Mouse (Mus musculus): ENCODE results near the gene Sirt4. TPM values are rescaled to one million over a fixed set of nuclear protein-coding genes. Genes with fewer than 3 reads are reported as not detected.

Sirt4 gene
- polyA plus RNA-seq, 1 experiment, result 34.6 TPM

- no peak overlapping the region for H3K27ac ChIP-seq (ENCODE audit: control insufficient read depth, insufficient read depth, low read depth, low read length)
- H3K4me1 ChIP-seq (ENCODE audit: control insufficient read depth, insufficient read depth, low read length), result peaks cover 20% of the 10 kb centered on the region
- no peak for TF ChIP-seq POLR2A (IDR thresholded peaks at IDR 0.05; ENCODE audit: control insufficient read depth, low read depth, low read length)
- H3K36me3 ChIP-seq (ENCODE audit: control insufficient read depth, insufficient read depth, low read length), result no peaks in the 10 kb centered on the region
- H3K4me3 ChIP-seq (ENCODE audit: control insufficient read depth, low read depth, low read length), result peak overlapping the region; percentile 65
- peaks cover 6% of the 10 kb centered on the region; the same call in 1 of the 2 replicates for H3K27me3 ChIP-seq (ENCODE audit: control insufficient read depth, insufficient read depth, low read length)
These were observed 1.1 kb upstream of the Sirt4 start for GRCm38 (mm10) chr5:115485489-115486205.

- TF ChIP-seq CTCF (IDR thresholded peaks at IDR 0.05; ENCODE audit: control insufficient read depth, insufficient read depth, insufficient replicate concordance, low read depth, low read length) (no peak), POLR2A (IDR thresholded peaks at IDR 0.05; ENCODE audit: control insufficient read depth, low read depth, low read length) (no peak)
- Histone ChIP-seq H3K27me3 (ENCODE audit: control insufficient read depth, insufficient read depth, low read length) (peaks cover 6% of the 10 kb centered on the region; the same call in 1 of the 2 replicates), H3K27ac (ENCODE audit: control insufficient read depth, insufficient read depth, low read depth, low read length) (no peak overlapping the region), H3K36me3 (ENCODE audit: control insufficient read depth, insufficient read depth, low read length) (no peaks in the 10 kb centered on the region), H3K4me3 (ENCODE audit: control insufficient read depth, low read depth, low read length) (peak overlapping the region; percentile 93), H3K4me1 (ENCODE audit: control insufficient read depth, insufficient read depth, low read length) (peaks cover 22% of the 10 kb centered on the region)
These were observed 471 bp upstream of the Sirt4 start for GRCm38 (mm10) chr5:115484996-115485395.

- H3K36me3 ChIP-seq (ENCODE audit: control insufficient read depth, insufficient read depth, low read length), result no peaks in the 10 kb centered on the region
- peaks cover 28% of the 10 kb centered on the region for H3K4me1 ChIP-seq (ENCODE audit: control insufficient read depth, insufficient read depth, low read length)
- TF ChIP-seq CTCF (IDR thresholded peaks at IDR 0.05; ENCODE audit: control insufficient read depth, insufficient read depth, insufficient replicate concordance, low read depth, low read length) (no peak), POLR2A (IDR thresholded peaks at IDR 0.05; ENCODE audit: control insufficient read depth, low read depth, low read length) (no peak)
- H3K27me3 ChIP-seq (ENCODE audit: control insufficient read depth, insufficient read depth, low read length), result peaks cover 6% of the 10 kb centered on the region; the same call in 1 of the 2 replicates
- no peak overlapping the region for H3K27ac ChIP-seq (ENCODE audit: control insufficient read depth, insufficient read depth, low read depth, low read length)
- peak overlapping the region; percentile 82 for H3K4me3 ChIP-seq (ENCODE audit: control insufficient read depth, low read depth, low read length)
These were observed 1.1 kb downstream of the Sirt4 start for GRCm38 (mm10) chr5:115483385-115483784.

DNA sequence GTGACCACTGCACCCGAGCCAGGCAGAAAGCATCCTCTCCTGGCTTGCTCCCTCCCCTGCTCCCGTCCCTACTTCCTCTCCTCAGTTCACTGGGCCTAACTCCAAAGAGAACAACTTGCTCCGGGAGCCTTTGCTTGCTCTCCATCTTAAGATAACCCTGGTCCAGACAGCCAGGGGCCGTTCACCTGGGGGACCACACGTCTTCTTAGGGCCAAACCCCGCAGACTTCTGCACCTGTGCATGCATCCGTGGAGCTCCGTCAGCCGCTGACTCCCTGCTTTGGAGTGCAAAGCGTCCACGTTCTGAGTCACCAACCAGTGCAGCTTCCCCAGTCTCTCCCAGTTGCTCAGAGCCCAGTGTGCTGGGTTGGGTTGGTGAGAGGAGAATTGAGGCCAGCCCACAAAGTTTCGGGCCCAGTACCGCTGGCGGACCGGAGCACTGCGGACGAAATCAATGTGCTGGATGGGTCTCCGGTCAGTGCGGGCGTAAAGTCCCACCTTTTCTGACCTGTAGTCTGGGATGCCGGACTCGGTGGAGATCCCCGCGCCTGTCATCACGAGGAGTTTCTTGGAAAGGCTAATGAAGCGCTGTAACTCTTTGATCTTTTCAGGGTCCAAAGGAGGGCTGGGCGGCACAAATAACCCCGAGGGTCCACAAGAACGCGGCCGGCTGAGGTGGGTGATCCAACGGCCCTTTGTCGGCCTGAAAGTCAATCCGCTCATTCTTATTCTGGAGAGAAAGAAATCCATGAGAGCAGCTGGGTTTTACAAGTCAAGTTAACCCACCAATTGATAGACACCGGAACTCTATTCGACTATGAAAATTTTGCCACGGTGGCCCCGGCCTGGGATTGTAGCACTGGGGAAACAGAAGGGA, 1.9 kb downstream of the Sirt4 start:
- H3K27ac ChIP-seq (ENCODE audit: control insufficient read depth, insufficient read depth, low read depth, low read length), result no peak overlapping the region
- TF ChIP-seq CTCF (IDR thresholded peaks at IDR 0.05; ENCODE audit: control insufficient read depth, insufficient read depth, insufficient replicate concordance, low read depth, low read length), result no peak
- TF ChIP-seq POLR2A (IDR thresholded peaks at IDR 0.05; ENCODE audit: control insufficient read depth, low read depth, low read length), result no peak
- peaks cover 6% of the 10 kb centered on the region; the same call in 1 of the 2 replicates for H3K27me3 ChIP-seq (ENCODE audit: control insufficient read depth, insufficient read depth, low read length)
- H3K36me3 ChIP-seq (ENCODE audit: control insufficient read depth, insufficient read depth, low read length), result no peaks in the 10 kb centered on the region
- peaks cover 28% of the 10 kb centered on the region for H3K4me1 ChIP-seq (ENCODE audit: control insufficient read depth, insufficient read depth, low read length)
- H3K4me3 ChIP-seq (ENCODE audit: control insufficient read depth, low read depth, low read length), result peak overlapping the region; percentile 82

- TF ChIP-seq CTCF (IDR thresholded peaks at IDR 0.05; ENCODE audit: control insufficient read depth, insufficient read depth, insufficient replicate concordance, low read depth, low read length) (no peak), POLR2A (IDR thresholded peaks at IDR 0.05; ENCODE audit: control insufficient read depth, low read depth, low read length) (no peak)
These were observed 4.4 kb downstream of the Sirt4 start for GRCm38 (mm10) chr5:115480101-115480500.

GRCm38 (mm10) chr5:115479561-115479960, 5.0 kb downstream of the Sirt4 start:
- Histone ChIP-seq H3K4me3 (ENCODE audit: control insufficient read depth, low read depth, low read length) (peak overlapping the region; percentile 47), H3K36me3 (ENCODE audit: control insufficient read depth, insufficient read depth, low read length) (no peaks in the 10 kb centered on the region), H3K27ac (ENCODE audit: control insufficient read depth, insufficient read depth, low read depth, low read length) (no peak overlapping the region), H3K4me1 (ENCODE audit: control insufficient read depth, insufficient read depth, low read length) (peaks cover 42% of the 10 kb centered on the region), H3K27me3 (ENCODE audit: control insufficient read depth, insufficient read depth, low read length) (peaks cover 6% of the 10 kb centered on the region; the same call in 1 of the 2 replicates)
- TF ChIP-seq CTCF (IDR thresholded peaks at IDR 0.05; ENCODE audit: control insufficient read depth, insufficient read depth, insufficient replicate concordance, low read depth, low read length), result no peak
- no peak for TF ChIP-seq POLR2A (IDR thresholded peaks at IDR 0.05; ENCODE audit: control insufficient read depth, low read depth, low read length)

More at GRCm38 (mm10) chr5:115480101-115480500, 4.4 kb downstream of the Sirt4 start:
- Histone ChIP-seq H3K27me3 (ENCODE audit: control insufficient read depth, insufficient read depth, low read length) (peaks cover 6% of the 10 kb centered on the region; the same call in 1 of the 2 replicates), H3K36me3 (ENCODE audit: control insufficient read depth, insufficient read depth, low read length) (no peaks in the 10 kb centered on the region), H3K27ac (ENCODE audit: control insufficient read depth, insufficient read depth, low read depth, low read length) (no peak overlapping the region), H3K4me1 (ENCODE audit: control insufficient read depth, insufficient read depth, low read length) (peaks cover 38% of the 10 kb centered on the region), H3K4me3 (ENCODE audit: control insufficient read depth, low read depth, low read length) (peak overlapping the region; percentile 85)

- TF ChIP-seq CTCF (IDR thresholded peaks at IDR 0.05; ENCODE audit: control insufficient read depth, insufficient read depth, insufficient replicate concordance, low read depth, low read length), result no peak
- no peak for TF ChIP-seq POLR2A (IDR thresholded peaks at IDR 0.05; ENCODE audit: control insufficient read depth, low read depth, low read length)
- H3K4me3 ChIP-seq (ENCODE audit: control insufficient read depth, low read depth, low read length), result peak overlapping the region; percentile 74
- H3K36me3 ChIP-seq (ENCODE audit: control insufficient read depth, insufficient read depth, low read length), result no peaks in the 10 kb centered on the region
- H3K27ac ChIP-seq (ENCODE audit: control insufficient read depth, insufficient read depth, low read depth, low read length), result no peak overlapping the region
- H3K27me3 ChIP-seq (ENCODE audit: control insufficient read depth, insufficient read depth, low read length), result no peaks in the 10 kb centered on the region; the same call in 1 of the 2 replicates
- H3K4me1 ChIP-seq (ENCODE audit: control insufficient read depth, insufficient read depth, low read length), result peaks cover 32% of the 10 kb centered on the region
These were observed 8.3 kb downstream of the Sirt4 start for GRCm38 (mm10) chr5:115476107-115476727.

All from testis, adult 2 months (tissue).